In the genomic region with DNA sequence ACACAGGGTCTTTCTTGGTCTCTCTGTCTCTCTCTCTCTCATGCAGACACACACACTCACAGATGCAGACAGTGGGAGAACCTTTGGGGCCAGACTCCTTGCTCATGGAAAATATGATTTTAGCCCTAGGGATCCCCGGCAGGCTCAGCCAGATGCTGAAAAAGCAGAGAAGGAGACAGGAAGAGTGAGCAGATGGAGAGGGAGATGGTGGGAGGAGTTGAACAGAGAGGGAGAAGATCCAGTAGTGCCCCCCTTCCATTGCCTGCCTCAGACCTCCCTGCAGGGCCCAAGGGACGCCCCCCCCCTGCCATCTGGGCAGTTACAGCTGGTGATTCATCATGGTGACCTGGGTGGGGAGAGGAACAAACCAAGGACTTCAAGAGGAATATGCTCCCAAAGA, we compare ENCODE assay signal across 8 mouse cellular contexts. TPM values are rescaled to one million over a fixed set of nuclear protein-coding genes. Genes with fewer than 3 reads are reported as not detected.
DNase-seq lines count a peak whose midpoint lies in the region; ATAC-seq lines count a peak whose summit lies in the region.

No protein-coding gene starts in this region.

- H3K4me3 ChIP-seq in liver, embryonic 11.5 days (ENCODE audit: low read depth, low read length): no peak overlapping the region
- H3K4me3 ChIP-seq in embryonic facial prominence, embryonic 14.5 days (ENCODE audit: low read depth, low read length): peak overlapping the region; percentile 31; the same call in 1 of the 2 replicates
- H3K4me3 ChIP-seq in neural tube, embryonic 13.5 days: no peak overlapping the region
- no peak overlapping the region for H3K4me3 ChIP-seq in forebrain, embryonic 11.5 days (ENCODE audit: low read depth, low read length)

- H3K9me3 ChIP-seq in liver, embryonic 11.5 days (ENCODE audit: control insufficient read depth, low read length): no peaks in the 10 kb centered on the region
- no peaks in the 10 kb centered on the region for H3K9me3 ChIP-seq in embryonic facial prominence, embryonic 14.5 days (ENCODE audit: control insufficient read depth, low read length)
- no peaks in the 10 kb centered on the region for H3K9me3 ChIP-seq in neural tube, embryonic 13.5 days
- no peaks in the 10 kb centered on the region for H3K9me3 ChIP-seq in forebrain, embryonic 11.5 days (ENCODE audit: control insufficient read depth, low read length)

- no peaks in the 10 kb centered on the region for H3K27me3 ChIP-seq in liver, embryonic 11.5 days (replicated peaks; ENCODE audit: control insufficient read depth, insufficient read depth, low read length)
- H3K27me3 ChIP-seq in embryonic facial prominence, embryonic 14.5 days (replicated peaks; ENCODE audit: control insufficient read depth, insufficient read depth, low read length): no peaks in the 10 kb centered on the region
- no peaks in the 10 kb centered on the region for H3K27me3 ChIP-seq in neural tube, embryonic 13.5 days
- H3K27me3 ChIP-seq in forebrain, embryonic 11.5 days (ENCODE audit: control insufficient read depth, insufficient read depth, low read length): no peaks in the 10 kb centered on the region

- no peak overlapping the region for H3K4me2 ChIP-seq in liver, embryonic 11.5 days
- H3K4me2 ChIP-seq in embryonic facial prominence, embryonic 14.5 days (ENCODE audit: low read depth, low read length): peak overlapping the region; percentile 74
- no peak overlapping the region for H3K4me2 ChIP-seq in neural tube, embryonic 13.5 days
- H3K4me2 ChIP-seq in forebrain, embryonic 11.5 days (ENCODE audit: low read depth, low read length, severe bottlenecking): no peak overlapping the region

- peak overlapping the region; percentile 36; the same call in 1 of the 2 replicates for H3K27ac ChIP-seq in liver, embryonic 11.5 days (ENCODE audit: low read depth, low read length)
- peak overlapping the region; percentile 90 for H3K27ac ChIP-seq in embryonic facial prominence, embryonic 14.5 days (replicated peaks; ENCODE audit: low read depth, low read length)
- H3K27ac ChIP-seq in neural tube, embryonic 13.5 days (replicated peaks): peak overlapping the region; percentile 67
- H3K27ac ChIP-seq in forebrain, embryonic 11.5 days (ENCODE audit: low read depth, low read length): no peak overlapping the region

- no peak overlapping the region for H3K9ac ChIP-seq in liver, embryonic 11.5 days (ENCODE audit: low read depth, low read length)
- peak overlapping the region; percentile 41; the same call in 1 of the 2 replicates for H3K9ac ChIP-seq in embryonic facial prominence, embryonic 14.5 days (ENCODE audit: low read depth, low read length)
- peak overlapping the region; percentile 49; the same call in 1 of the 2 replicates for H3K9ac ChIP-seq in neural tube, embryonic 13.5 days
- no peak overlapping the region for H3K9ac ChIP-seq in forebrain, embryonic 11.5 days (ENCODE audit: low read length)

- H3K36me3 ChIP-seq in liver, embryonic 11.5 days (ENCODE audit: control insufficient read depth, insufficient read depth, low read length): peaks cover 37% of the 10 kb centered on the region
- peaks cover 58% of the 10 kb centered on the region for H3K36me3 ChIP-seq in embryonic facial prominence, embryonic 14.5 days (ENCODE audit: control insufficient read depth, insufficient read depth, low read length)
- H3K36me3 ChIP-seq in neural tube, embryonic 13.5 days: peaks cover 40% of the 10 kb centered on the region
- no peaks in the 10 kb centered on the region; the same call in 1 of the 2 replicates for H3K36me3 ChIP-seq in forebrain, embryonic 11.5 days (ENCODE audit: control insufficient read depth, insufficient read depth, low read length)

- no peak for ATAC-seq in liver, embryonic 11.5 days (replicated peaks; ENCODE audit: low FRiP score)
- peak; percentile 74; the same call in 1 of the 2 replicates for ATAC-seq in embryonic facial prominence, embryonic 14.5 days (ENCODE audit: low read depth)
- ATAC-seq in neural tube, embryonic 13.5 days (ENCODE audit: low read depth): no peak
- no peak for ATAC-seq in forebrain, embryonic 11.5 days (replicated peaks; ENCODE audit: low FRiP score)

- H3K4me1 ChIP-seq in liver, embryonic 11.5 days (replicated peaks; ENCODE audit: control insufficient read depth, insufficient read depth, low read length): peaks cover 31% of the 10 kb centered on the region
- peaks cover 44% of the 10 kb centered on the region for H3K4me1 ChIP-seq in embryonic facial prominence, embryonic 14.5 days (ENCODE audit: control insufficient read depth, insufficient read depth, low read length)
- peaks cover 42% of the 10 kb centered on the region for H3K4me1 ChIP-seq in neural tube, embryonic 13.5 days (replicated peaks)
- 0 out of 2 replicates have a peak, but pooled peaks cover 4% of the 10 kb centered on the region for H3K4me1 ChIP-seq in forebrain, embryonic 11.5 days (replicated peaks; ENCODE audit: control insufficient read depth, insufficient read depth, low read length)

- no peak for DNase-seq in liver, embryonic 11.5 days (ENCODE audit: low spot score)
- DNase-seq in liver: no peak
- DNase-seq in embryonic facial prominence, embryonic 14.5 days (ENCODE audit: low spot score): peak; percentile 78
- peak; percentile 52 for DNase-seq in heart, postnatal 4 days
- no peak for DNase-seq in frontal cortex, postnatal 14 days (ENCODE audit: low spot score in 2 of 2)
- no peak for DNase-seq in urinary bladder, postnatal 4 days (ENCODE audit: low spot score in 2 of 2)
- no peak for DNase-seq in forebrain, embryonic 11.5 days (ENCODE audit: low spot score)

- 78% methylated on average over 2 of the region's 2 CpGs for WGBS in liver, embryonic 11.5 days
- whole genome bisulfite sequencing in embryonic facial prominence, embryonic 14.5 days: 40% methylated on average over 2 of the region's 2 CpGs
- 75% methylated on average over 1 of the region's 2 CpGs for WGBS in neural tube, embryonic 13.5 days
- 75% methylated on average over 2 of the region's 2 CpGs for WGBS in forebrain, embryonic 11.5 days

RNA-seq across cellular contexts. Expression of a gene that starts 6.6 kb away (rescaled TPM):
- polyA plus RNA-seq in liver, embryonic 11.5 days (2014; fragmentation: Nextera tagmentation; extraction: Ambion mirVana): 324 and 328 TPM in 2 replicates
- 966 and 1,068 TPM in 2 replicates for polyA plus RNA-seq in embryonic facial prominence, embryonic 14.5 days (2014; fragmentation: Nextera tagmentation; extraction: Ambion mirVana)
- total RNA-seq in heart, postnatal 4 days (2021): 100 to 1,000 TPM; 204 to 217 TPM
- 189 and 233 TPM in 2 replicates for polyA plus RNA-seq in neural tube, embryonic 13.5 days (2015; fragmentation: Nextera tagmentation; extraction: Ambion mirVana)
- polyA plus RNA-seq in forebrain, embryonic 11.5 days (2014; fragmentation: Nextera tagmentation; extraction: Ambion mirVana): 246 and 252 TPM in 2 replicates

RNA-seq across cellular contexts. Expression of a gene that starts 23.7 kb away (rescaled TPM):
- 315 and 330 TPM in 2 replicates for polyA plus RNA-seq in liver, embryonic 11.5 days (2014; fragmentation: Nextera tagmentation; extraction: Ambion mirVana)
- 181 and 201 TPM in 2 replicates for polyA plus RNA-seq in embryonic facial prominence, embryonic 14.5 days (2014; fragmentation: Nextera tagmentation; extraction: Ambion mirVana)
- 100 to 1,000 TPM; 174 to 191 TPM for total RNA-seq in heart, postnatal 4 days (2021)
- 45.5 and 60.7 TPM in 2 replicates for polyA plus RNA-seq in neural tube, embryonic 13.5 days (2015; fragmentation: Nextera tagmentation; extraction: Ambion mirVana)
- 446 and 476 TPM in 2 replicates for polyA plus RNA-seq in forebrain, embryonic 11.5 days (2014; fragmentation: Nextera tagmentation; extraction: Ambion mirVana)

RNA-seq across cellular contexts. Expression of a gene that starts 41.5 kb away (rescaled TPM):
- 0.21 TPM in 1 of 2 replicates, not detected in the other for polyA plus RNA-seq in liver, embryonic 11.5 days (2014; fragmentation: Nextera tagmentation; extraction: Ambion mirVana)
- 0.81 and 1.0 TPM in 2 replicates for polyA plus RNA-seq in embryonic facial prominence, embryonic 14.5 days (2014; fragmentation: Nextera tagmentation; extraction: Ambion mirVana)
- under 1 TPM in 1 of 2 experiments, not detected in 1; 0.14 TPM for total RNA-seq in heart, postnatal 4 days (2021)
- polyA plus RNA-seq in neural tube, embryonic 13.5 days (2015; fragmentation: Nextera tagmentation; extraction: Ambion mirVana): 0.40 TPM in 1 of 2 replicates, not detected in the other
- polyA plus RNA-seq in forebrain, embryonic 11.5 days (2014; fragmentation: Nextera tagmentation; extraction: Ambion mirVana): 0.27 and 0.65 TPM in 2 replicates

Comparison
In these comparisons a context has a peak if more than half of its experiments do, and no peak if none do; other contexts are left out.
1. DNase-seq: peak in embryonic facial prominence, embryonic 14.5 days (single experiment) and heart, postnatal 4 days (single experiment); none in liver, embryonic 11.5 days (single experiment), liver (single experiment), frontal cortex, postnatal 14 days (0 of 2), urinary bladder, postnatal 4 days (0 of 2) and forebrain, embryonic 11.5 days (single experiment).
2. H3K9ac ChIP-seq: peak in embryonic facial prominence, embryonic 14.5 days (single experiment) and neural tube, embryonic 13.5 days (single experiment); none in liver, embryonic 11.5 days (single experiment) and forebrain, embryonic 11.5 days (single experiment).